Mouse (Mus musculus) kidney, adult 18-20 months (tissue): ENCODE results near the gene Armcx5.
A peak's percentile ranks its signal among the peaks of the same experiment; 100 is the strongest.
"Not testable (repeated sequence)": the region's sequence is repeated elsewhere in the genome, so short reads cannot be mapped to it uniquely, and the experiment has no call there.

Experiments
- DNase-seq: peaks from one replicate; pipeline ENCODE4 v3.0.0; 2021

Armcx5 gene

DNA sequence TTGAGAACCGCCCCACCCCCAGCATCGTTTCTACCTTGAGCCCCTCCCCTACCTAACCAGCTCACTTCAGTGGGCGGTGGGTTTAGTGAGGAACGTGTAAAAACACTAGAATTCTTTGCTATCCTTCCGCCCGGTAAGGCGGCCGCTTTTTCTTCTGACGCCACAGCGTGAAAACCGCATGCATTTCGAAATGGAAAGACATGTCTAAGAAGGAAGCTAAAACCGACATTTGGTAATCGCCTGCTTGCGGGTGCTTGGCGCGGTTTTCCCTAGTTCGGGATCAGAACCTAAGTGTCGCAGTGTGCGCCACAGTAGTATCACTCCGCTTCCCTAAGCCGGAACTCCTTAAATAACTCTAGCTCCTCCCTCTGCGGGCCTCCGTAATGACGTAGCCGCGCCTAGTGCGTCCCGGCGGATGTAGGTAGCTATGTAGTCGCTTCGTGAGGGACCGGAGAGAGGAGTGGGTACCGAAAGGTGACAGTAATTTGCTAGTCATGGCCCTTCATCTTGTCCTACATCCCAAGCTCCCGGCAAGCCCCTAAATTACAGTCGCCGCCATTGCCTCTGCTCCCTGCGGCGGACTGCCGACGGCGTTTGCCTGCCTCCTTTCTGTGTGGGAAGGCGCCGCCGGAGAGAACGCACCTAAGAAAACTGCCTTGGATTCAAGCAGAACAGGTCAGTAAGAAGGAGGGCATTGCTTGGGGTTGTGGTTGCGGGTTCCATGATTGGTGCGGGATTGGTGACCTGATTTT lies at the start of gene Armcx5, which contains the start of gene Gprasp1:
TSS of gene Armcx5 (plus strand) at position 430 of the 752 bp plus-strand sequence.
TSS of gene Gprasp1 (plus strand) at position 430 of the 752 bp plus-strand sequence.
- DNase-seq: peak; percentile 88

DNA sequence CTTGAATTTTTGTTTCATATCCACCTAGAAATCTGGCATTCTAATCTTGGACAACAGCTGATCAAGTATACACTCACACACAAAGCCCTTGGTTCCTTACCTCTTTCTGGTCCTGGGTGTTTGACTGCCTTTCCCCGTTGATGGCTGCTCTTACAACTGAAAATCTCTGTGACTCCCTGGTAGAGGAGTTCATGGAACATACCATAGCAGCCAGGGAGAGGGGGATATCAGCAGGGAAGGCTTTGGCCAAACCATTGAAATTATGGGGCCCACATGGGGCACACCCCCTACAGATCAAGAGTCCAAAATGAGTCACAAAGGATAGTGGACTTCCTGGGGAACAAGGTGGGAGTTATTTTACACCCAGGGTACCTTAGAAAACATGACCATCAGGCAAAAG lies 48.9 kb upstream of the Armcx5 start, which contains the start of gene Tcp11x2:
TSS of gene Tcp11x2 (minus strand) at position 158 of the 400 bp plus-strand sequence.
- DNase-seq: no peak

DNA sequence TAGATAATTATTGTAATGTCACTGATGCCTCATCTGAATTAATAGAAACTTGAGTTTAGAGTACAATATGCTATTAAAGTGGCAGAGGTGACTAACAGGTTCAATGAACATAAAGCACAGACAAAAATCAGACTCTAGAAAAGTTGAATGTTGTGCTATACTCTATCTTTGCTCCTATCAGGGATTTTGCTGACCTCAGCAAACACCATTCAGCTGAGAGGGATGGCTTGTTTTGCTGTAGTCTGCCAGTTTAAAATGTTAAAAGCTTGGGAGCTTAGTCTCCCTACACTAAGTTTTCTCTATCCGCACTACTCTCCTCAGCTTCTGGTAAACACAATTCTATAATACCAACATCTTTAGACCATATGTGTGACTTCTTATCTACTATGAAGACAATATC lies 39.4 kb upstream of the Armcx5 start:
- no peak for DNase-seq

GRCm38 (mm10) chrX:135704349-135704748 lies 38.2 kb upstream of the Armcx5 start:
- DNase-seq: no peak

- no peak for DNase-seq
Measured at GRCm38 (mm10) chrX:135712845-135713244, 29.7 kb upstream of the Armcx5 start.

GRCm38 (mm10) chrX:135725161-135725560 lies 17.4 kb upstream of the Armcx5 start, which contains the start of gene Tmsb15a:
Gene Tmsb15a, minus strand, starts transcription at chrX:135725261.
- DNase-seq: no peak

DNA sequence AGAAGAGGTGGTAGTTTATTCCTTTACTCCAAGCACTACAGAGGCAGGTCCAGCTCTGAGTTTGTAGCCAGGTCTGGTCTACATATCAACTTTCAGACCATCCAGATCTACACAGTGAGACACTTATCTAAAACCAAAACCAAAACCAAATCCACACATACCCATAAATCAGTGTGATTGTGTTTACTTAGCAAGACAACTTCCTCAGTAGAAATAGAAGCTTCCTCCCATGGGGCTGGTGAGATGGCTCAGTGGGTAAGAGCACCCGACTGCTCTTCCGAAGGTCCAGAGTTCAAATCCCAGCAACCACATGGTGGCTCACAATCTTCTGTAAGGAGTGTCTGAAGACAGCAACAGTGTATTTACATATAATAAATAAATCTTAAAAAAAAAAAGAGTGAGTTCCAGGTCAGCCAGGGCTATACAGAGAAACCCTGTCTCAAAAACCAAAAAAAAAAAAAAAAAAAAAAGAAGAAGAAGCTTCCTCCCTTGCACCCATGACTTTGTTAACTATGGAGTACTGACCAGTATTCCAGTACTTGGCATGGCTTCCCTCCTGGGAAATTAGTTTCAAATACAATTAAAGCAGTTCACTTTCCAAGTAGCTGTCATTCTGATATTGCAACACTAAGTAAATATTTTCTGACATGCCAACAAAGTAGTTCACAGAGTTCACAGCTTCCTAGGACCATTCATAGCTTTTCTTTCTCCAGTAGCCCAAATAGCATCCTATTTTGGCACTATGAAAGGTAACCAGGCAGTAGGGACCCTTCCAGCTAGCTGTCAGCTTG lies 3.6 kb upstream of the Armcx5 start:
- DNase-seq: no peak

DNA sequence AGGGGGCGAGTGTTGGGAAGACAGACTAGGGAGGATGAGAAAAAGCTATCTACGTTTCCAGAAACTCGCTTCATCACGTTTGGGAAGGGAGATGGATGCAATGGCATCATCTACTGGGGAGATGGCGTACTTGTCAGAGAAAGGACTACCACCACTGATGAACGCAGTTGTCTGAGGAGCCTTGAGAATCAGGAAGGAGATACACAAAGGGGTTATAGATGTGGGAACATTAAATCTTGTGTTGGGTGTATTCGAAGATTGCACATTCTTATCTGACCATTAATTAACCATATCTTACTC lies 473 bp downstream of the Armcx5 start:
- DNase-seq: no peak

DNA sequence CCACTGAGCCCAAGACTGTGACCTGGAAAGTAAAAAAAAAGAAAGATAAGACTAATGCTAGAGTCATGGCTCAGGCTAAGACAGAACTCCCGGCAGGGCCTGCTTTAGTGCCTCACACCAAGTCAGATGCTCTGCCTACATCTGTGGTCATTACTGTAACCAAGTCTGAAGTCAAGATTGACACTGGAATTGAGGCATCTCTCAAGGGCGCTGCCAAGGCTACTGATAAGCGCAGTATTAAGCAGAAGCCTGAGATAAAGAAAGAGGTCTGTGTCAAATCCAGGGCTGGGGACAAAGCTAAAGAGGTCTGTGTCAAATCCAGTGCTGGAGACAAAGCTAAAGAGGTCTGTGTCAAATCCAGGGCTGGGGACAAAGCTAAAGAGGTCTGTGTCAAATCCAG lies 2.8 kb downstream of the Armcx5 start:
- not testable (repeated sequence) for DNase-seq

- DNase-seq: peak; percentile 80
Measured at GRCm38 (mm10) chrX:135752832-135753231, 10.3 kb downstream of the Armcx5 start.

GRCm38 (mm10) chrX:135761707-135762106 lies 19.2 kb downstream of the Armcx5 start:
- peak; percentile 19 for DNase-seq

DNA sequence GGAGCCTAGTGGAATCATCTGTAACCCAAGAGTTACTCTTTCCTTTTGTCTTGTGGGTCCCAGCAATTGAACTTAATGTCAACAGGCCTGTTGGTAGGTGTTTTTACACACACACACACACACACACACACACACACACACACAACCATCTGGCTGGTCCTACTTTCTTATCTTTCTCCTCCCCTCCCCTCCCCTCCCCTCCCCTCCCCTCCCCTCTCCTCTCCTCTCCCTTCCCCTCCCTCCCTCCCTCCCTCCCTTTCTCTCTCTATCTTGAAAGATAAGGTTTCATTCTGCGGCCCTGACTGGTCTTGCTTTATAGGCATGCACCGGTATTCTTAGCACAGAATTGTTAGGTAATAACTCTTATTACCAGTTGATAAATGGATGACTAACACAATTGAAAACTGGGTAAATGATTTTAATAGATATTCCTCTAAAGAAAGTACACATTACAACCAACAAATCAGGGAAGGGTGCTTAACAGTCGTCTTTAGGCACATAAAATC lies 25.6 kb downstream of the Armcx5 start:
- DNase-seq: no peak

DNA sequence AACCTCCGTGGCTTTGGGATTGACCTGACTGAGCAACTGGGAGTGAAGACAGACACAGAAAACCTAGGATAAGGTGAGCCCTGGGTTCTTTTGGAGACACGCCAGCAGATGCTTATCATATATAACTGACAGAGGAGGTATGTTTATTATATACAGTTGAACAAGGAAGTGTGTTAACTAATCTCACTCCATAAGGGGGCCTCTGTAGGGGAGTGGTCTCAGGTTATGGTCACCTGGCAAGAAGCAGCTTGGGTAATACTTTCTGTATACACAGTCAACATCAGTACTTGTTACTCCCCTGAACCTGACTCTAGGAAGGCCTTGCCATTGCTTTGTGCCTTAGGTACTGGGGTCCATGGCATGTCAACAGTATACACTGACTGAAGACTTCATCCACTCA lies 26.0 kb downstream of the Armcx5 start:
- no peak for DNase-seq

- no peak for DNase-seq
Measured at GRCm38 (mm10) chrX:135791536-135791935, 49.0 kb downstream of the Armcx5 start.

DNA sequence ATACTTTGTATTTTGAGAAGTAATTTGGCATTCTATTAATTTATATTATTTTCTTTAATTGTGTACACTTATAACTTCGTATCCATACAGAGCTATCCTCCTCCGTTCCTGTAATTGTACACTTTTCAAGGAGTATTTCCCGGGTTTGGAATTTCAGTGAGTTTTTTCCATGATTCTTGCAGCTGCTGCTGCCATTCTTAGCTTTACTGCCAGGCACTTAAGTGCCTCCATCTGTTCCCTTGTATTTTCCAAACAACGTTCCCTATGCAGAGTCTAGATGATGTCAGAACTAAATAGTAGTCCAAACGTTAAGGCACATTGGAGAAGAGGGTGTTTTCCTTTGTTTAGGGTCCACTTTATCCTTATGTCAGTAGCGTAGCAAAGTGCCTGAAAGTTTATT lies 49.8 kb downstream of the Armcx5 start:
- DNase-seq: no peak

DNA sequence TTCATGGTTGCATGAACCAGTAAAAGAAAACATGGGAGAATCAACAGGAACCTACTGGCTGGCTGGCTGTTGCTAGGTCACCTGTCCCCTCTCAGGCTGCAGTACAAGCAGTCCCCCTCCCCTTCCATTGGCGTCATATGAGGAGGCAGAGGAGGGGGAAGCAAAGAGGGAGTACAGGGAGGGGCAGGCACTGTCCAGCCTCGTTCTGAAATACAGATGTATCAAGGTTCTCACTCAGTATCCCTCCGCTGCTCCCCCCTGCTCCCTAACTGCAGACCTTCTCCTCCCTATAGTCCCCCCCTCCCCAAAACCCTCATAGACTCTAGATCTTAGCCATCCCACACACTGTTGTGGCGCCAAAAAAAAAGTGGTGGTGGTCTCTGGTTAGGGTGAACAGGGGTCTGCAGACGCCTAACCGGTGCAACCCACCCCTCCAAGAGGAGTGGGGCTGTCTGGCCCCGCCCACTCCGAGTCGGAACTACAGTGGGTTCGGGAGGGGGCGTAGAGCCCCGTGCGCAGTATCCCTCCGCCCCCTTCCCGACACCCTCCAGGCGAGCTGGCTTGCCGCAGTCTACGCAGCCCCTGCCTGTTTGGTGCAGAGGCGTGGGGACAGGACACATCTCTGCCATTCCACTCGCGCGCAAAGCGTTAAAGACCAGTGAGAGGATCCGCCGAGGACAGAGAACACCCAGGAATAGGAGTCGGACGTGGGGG lies 53.2 kb downstream of the Armcx5 start:
- DNase-seq: peak; percentile 28

GRCm38 (mm10) chrX:135796305-135797211 lies 54.0 kb downstream of the Armcx5 start:
- not testable (repeated sequence) for DNase-seq
